Mouse (Mus musculus): ENCODE data around the gene Ccnk. TPM values are rescaled to one million over a fixed set of nuclear protein-coding genes. Genes with fewer than 3 reads are reported as not detected.

The Ccnk gene
- total RNA-seq, 1 experiment from 2014 or later = 34.6 TPM

DNA sequence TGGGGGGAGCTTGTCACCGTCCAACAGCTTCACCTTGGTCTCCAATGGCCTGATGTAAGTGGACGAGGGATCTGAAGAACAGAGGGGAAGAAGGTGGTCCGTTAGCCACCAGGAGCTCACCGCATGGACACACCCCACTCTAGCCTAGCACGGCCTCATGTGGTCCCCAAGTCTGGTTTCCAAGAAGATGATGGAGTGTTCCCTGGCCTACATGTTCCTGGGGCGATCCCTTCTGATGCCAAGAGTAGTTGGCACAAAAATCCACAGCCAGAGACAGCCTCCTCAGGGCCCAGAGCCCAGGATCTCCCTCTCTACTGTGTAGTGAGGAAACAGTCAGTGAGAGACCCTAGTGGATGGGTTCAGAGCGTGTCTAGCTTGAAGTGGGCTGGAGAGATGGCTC lies 42.3 kb downstream of the Ccnk start:
- DNase-seq = no peak

DNA sequence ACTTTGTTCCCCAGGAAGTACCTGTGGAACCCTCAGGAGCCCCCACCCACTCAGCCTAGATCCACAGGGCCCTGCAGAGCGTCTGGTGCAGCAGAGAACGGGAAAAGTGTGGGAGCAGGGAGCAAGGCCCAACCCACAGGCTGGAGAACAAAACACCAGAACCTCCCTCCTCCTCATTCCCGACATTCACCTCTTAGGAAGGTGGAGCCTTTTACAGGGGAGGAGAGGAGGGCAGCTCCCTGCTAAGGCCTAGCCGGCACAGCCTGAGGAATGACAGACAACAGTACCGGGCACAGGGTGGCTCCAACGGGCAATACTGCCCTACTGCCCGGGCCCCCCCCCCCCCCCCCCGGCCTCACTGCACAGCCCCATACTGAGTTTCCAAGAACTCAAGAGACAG lies 44.0 kb downstream of the Ccnk start:
- DNase-seq = no peak

DNA sequence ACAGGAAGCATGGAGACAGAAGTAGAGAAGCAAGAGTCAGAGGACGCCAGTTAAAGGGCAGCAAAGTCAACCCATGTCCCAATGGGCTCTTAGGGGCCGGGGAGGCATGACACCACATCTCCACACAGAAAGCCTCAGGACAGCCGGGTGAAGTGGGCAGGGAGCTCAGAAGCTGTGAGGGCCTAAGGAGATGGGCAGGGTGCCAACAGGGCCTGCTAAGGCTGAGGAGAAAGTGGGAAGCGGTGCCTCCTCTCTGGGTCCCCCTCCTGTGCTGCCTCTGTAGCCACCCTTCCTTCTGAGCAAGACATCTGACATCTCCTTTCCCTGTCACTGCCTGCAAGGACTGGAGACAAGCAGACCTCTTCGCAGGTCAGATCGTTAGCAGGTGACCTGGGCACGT lies 46.4 kb downstream of the Ccnk start:
- DNase-seq = no peak

DNA sequence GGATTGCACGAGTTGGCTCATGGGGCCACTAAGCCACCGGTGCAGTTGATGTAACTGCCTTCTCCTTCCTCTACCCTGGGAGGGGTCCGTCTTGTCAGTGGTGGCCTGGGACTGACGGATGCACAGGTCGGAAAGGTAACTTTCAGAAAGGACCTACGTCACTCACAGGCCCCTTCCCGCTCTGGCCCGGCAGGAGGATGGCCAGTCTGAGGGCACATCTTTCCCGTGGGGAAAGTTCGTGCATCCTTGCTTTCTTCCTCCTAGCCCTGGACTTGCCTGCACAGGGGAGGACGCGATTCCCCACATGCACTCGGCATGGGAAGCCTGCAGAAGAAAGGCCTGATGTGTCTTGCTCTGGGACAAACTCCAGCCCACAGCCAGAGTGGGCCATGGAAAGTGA lies 46.8 kb downstream of the Ccnk start:
- no peak for DNase-seq

GRCm38 (mm10) chr12:108226941-108227340 lies 47.6 kb downstream of the Ccnk start:
- DNase-seq = no peak

DNA sequence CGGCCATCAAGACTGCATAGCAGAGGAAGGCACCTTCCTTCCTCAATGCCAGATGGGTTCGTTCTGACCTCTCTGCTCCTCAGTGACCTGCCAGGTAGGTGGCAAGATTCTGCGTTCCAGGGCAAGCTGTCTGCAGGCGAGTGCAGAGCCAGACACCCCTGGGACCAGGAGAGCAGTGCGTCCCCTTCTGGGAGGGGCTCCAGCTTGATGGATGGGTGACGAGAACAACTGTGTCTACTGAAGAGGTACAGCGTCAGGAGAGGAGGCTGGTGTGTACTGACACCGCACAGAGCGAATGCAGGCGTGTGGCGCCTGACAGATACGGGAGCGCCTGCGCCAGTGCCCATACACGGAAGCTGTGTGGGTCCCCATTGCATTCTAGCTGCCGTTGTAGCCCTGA lies 48.1 kb downstream of the Ccnk start:
- DNase-seq = no peak

GRCm38 (mm10) chr12:108230077-108230476 lies 50.7 kb downstream of the Ccnk start:
- DNase-seq = no peak

DNA sequence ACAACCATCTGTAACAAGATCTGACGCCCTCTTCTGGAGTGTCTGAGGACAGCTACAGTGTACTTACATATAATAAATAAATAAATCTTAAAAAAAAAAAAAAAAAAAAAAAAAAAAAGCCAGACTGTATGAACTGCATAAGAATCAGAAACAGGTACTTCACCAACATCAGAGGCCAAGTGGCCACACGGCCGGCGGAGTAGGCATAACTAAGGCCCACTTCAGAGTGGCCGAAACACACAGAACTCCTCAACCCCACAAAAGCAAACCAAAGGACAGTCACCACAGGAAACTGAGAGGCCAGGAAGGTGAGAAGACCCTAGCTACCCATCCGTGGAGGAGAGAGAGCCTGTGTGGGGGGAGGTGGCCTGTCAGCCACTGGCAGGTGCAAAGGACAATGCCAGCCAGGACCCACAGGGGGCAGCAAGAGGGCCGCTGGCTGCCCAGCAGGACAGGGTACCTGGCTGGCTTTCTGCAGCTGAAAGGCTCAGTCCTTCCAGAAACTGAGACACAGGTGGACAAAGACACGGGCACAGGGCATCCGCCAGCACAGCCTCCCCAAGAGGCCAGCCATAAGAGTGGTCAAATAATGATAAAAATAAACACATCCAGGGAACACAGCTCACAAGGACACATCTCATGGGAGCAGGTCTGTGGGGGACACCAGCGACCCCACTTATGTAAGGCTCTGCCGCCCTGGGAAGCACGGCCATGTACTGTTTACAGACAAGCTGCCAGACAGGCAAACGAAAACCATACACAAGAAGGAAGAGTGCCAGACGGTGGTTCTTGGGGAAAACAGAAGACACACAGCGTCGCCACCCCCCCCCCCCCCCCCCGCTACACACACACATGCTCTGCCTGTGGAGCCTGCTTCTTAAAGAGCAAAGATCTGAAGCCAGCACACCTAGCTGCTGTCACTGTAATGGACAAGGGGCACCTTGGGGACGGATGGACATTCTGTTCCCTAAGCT lies 51.7 kb downstream of the Ccnk start:
- peak; percentile 63 for DNase-seq

- DNase-seq = no peak
Measured at GRCm38 (mm10) chr12:108231901-108232300, 52.5 kb downstream of the Ccnk start.

- DNase-seq = no peak
Measured at GRCm38 (mm10) chr12:108233736-108234135, 54.4 kb downstream of the Ccnk start.

GRCm38 (mm10) chr12:108234832-108235602 lies 55.6 kb downstream of the Ccnk start:
- no peak for DNase-seq

- no peak for DNase-seq
Measured at GRCm38 (mm10) chr12:108235976-108236555, 56.7 kb downstream of the Ccnk start.

DNA sequence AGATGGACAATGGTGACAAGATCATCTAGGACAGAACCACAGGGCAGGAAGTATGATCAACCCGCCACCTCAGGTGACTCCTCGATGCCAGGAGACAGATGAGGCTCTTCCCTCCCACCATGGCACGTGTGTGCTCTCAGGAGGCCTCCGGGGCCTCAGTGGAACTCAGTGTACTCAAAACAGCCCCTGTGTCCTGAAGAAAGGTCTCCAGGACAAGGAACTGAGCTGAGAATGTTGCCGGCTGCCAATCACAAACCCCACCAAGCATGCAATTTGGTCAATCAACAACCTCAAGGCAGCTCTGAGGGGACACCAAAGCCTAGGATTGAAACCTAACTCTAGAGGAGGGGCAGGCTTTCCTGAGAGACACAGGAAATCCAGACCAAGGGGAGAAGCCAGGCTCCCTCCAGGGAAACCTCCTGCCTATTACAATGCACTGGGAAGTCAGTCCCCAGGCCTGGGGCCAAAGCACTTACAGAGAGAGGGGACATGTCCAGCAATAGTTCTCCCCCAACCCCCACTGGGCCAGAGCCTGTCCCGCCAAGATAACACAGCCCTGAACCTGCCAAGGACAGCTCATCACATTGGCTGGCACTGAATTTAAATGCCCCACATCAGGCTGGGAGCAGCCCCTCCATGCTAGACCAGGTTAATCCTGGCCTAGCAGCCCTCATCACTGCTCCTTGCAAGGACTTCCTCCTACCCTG lies 58.1 kb downstream of the Ccnk start:
- no peak for DNase-seq

GRCm38 (mm10) chr12:108238395-108239035 lies 59.1 kb downstream of the Ccnk start:
- DNase-seq = no peak

GRCm38 (mm10) chr12:108239441-108239840 lies 60.1 kb downstream of the Ccnk start:
- peak; percentile 45 for DNase-seq

- DNase-seq = no peak
Measured at GRCm38 (mm10) chr12:108240401-108240890, 61.1 kb downstream of the Ccnk start.

- no peak for DNase-seq
Measured at GRCm38 (mm10) chr12:108240953-108241588, 61.7 kb downstream of the Ccnk start.

DNA sequence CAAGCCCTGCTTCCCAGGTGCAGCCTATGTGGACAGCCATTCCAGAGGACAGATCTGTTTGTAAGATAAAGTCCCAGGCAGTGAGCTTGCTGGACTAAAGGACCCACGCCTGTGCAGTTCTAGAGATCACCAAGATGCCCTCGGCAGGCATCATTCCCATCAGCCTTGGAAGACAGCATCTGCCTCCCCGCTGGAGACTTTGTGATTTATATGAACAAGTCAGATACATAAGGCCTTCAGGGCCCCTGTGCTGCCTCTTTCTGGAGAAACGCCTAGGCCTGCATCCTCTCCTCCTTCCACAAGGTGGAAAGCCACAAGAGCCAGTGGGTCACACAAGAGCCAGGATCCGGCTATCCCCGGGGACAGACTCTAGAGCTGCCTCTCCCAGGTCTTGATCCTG lies 62.2 kb downstream of the Ccnk start:
- no peak for DNase-seq

GRCm38 (mm10) chr12:108242243-108242745 lies 62.9 kb downstream of the Ccnk start:
- no peak for DNase-seq

- peak; percentile 80 for DNase-seq
Measured at GRCm38 (mm10) chr12:108244778-108245177, 65.4 kb downstream of the Ccnk start.

- DNase-seq = no peak
Measured at GRCm38 (mm10) chr12:108245579-108245978, 66.2 kb downstream of the Ccnk start.
